Comparison of ENCODE assay signal across 12 mouse cellular contexts in the genomic region with DNA sequence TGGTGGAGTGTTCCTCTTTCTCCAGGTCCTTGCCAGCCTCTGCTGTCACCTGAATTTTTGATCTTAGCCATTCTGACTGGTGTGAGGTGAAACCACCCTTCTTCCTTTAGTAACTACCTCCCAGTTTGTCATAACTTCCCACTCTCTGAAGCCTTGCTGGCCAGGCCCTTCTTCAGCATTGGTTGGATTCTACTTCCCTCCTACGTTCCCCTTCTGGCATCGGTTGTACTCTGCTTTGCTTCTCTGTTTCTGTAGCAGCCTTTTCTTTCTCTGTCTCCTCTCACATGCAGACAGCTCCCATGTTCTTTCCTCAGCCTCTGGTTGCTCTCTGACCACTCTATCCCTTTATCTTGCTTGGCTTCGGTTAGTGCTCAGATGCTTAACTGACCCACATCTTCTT.
"Had no signal": no experiment of that assay in that cellular context is flagged by ENCODE, and none has a peak within 500 bp of the region (broad histone marks: within the 10 kb centered on the region; RNA-seq: fewer than 3 reads in every experiment).

No protein-coding gene starts in this region.

- DNase-seq: liver, embryonic 13.5 days; liver, postnatal 0 days; lung, adult 2 months; lung, postnatal 14 days; lung, postnatal 4 days; midbrain, embryonic 14.5 days; right cerebral cortex, postnatal 14 days; thymus, adult 18-20 months; thymus, postnatal 14 days; thymus, postnatal 36 days had no signal

- ATAC-seq: liver, postnatal 0 days; lung, postnatal 0 days; midbrain, embryonic 16.5 days had no signal
